Mouse (Mus musculus) NIH3T3 (cell line): Measurements from ENCODE around the gene Lig3.
A peak's percentile ranks its signal among the peaks of the same experiment; 100 is the strongest.

ENCODE experiments used
- DNase-seq: peaks from one replicate; pipeline ENCODE4 v3.0.0-alpha.2; 2012; ENCODE audit warnings: low read depth

The Lig3 gene

DNA sequence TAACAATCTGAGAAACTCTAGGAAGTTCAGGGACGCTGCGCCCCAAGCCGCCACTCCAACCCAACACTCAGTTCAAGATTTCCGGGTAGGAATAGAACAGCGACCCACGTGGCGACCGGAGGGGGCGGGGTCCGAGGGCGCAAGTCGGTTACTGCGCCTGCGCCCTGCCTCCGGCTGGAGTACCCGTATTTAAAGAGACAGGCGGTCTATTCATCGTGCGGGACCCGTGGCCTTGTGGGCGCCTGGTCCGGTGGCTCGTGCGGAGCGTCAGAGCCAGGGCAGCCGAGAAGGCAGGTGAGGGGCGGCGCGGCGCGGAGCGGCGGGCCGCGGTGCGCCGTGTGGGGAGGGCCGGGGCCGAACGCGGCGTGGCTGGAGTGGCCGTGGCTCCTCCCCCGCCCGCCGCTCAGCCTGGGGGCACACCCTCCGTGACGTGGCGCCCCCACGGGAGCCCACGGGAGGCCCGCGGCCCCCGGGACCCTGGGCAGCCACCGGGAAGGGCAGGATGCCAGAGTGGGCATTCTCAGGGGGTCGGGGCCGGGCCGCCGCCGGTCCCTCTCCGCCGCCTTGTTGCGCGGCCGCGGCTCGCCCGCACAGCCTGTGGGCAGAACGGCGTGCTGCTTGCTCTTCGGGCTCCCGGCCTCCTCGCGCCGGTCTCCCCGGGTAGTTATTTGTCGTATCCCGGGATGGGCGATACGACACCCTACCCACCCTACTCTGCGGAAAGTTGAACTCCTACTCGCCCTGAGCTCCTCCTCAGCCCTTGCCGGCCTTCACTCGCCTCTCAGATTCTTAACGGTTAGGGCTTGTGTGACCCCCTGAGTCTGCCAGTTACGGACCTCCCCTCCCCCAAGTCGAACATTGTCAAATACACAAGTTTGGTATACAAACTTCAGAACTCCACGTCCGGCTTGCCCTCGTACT is at the start of gene Lig3:
Lig3 (plus strand) TSS at position 126 of the 921 bp plus-strand sequence.
- DNase-seq = peak; percentile 98

DNA sequence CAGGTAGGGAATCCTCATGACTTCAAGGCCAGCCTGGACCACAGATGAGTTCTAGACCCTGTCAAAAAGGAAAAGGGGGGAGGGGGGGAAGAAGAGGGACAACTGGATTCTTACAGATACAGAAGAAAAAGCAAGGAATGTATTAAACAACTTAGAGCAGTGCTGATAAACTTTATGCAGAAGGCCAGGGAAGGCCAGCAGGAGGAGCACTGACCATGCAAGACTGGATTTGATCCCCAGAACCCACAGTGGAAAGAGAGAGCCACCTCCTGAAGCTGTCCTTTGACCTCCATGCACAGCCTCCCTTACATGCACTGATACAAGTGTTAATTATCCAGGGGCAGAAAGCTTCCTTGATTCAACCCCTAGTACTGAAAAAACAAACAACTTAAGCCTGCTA is 46.7 kb upstream of the Lig3 start:
- DNase-seq = peak; percentile 7

DNA sequence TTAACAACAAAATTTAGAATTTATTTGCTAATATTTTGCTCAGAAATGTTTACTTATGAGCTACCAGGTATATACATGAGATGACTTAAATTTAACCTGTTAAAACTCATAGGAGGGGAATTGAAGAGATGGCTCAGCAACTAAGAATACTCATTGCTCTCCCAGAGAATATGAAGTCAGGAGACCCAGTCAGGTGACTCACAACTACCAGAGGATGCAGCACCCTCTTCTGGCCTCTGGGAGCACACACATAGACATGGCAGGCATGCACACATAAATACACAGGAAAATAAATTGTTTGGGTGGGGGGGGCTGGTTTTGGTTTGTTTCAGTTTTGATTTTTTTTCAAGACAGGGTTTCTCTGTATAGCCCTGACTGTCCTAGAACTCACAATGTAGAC is 41.9 kb upstream of the Lig3 start:
- DNase-seq = peak; percentile 33

DNA sequence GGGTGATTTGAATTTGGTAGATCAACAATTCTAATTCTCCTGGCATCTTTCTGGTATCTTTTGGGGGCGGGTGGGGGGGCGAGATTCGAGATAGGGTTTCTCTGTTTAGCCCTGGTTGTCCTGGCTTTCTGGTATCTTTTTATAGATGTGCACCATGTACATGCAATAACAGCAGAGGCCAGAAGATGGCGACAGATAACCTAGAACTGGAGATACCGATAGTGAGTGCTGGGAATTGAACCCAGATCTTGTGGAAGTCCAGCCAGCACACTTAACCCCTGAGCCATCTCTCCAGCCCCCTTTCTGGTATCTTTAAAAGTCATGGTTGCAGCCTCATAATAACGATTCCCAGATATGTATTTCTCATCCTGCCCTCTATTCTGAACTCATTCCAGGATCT is 34.8 kb upstream of the Lig3 start:
- DNase-seq = peak; percentile 66

DNA sequence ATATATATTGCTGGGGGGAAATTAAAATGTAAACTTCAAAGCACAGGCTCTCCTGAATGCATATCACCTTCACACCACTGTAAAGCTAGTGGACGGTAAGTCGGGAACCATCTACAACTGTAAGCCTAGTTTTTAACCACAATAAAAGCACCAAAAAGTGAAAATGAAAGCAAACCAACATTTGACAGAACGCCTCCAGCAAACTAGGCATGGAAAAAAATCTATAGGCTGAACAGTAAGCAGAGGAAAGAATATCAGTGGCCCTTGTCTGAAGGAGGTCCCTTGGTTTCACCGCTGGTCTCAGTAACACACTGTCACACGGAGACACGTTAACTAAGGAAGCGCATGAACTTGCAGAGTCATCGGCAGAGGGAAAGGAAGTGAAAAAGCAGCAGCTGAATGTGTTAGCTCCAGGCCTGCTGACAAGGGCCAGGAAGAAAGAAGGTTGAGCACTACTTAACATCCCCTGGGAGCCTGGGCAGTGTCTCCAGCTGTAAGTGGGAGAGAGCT is 34.0 kb upstream of the Lig3 start:
- no peak for DNase-seq

DNA sequence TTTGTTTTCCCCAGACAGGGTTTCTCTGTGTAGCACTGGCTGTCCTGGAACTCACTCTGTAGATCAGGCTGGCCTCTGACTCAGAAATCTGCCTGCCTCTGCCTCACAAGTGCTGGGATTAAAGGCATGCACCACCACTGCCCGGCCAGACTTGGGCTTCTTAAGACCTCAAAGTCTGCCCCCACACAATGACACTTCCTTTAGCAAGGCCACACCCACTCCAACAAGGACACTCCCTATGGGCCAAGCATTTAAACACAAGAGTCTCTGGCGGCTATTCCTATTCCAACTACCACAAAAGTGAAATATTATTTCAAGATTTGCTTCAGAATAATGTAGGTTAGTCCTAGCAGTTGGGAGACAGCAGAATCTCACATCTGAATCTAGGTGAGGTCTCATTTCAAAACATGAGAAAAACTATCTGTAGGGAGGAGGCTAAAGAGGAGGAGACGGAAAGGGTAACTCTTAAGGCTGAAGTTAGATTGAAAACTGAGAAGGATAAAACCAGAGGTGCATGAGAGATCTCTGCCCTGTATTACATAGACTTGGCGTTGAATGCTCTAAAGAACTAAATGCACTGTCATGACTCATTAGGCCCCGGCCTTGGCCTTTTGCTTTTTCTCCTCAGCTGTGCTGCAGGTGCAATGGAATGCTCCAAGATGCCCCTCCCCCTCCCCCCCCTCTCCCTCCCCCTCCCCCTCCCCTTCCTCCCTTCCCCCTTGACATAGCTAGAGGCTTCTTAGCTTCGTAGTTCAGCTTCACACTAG is 28.4 kb upstream of the Lig3 start:
- DNase-seq = no peak

DNA sequence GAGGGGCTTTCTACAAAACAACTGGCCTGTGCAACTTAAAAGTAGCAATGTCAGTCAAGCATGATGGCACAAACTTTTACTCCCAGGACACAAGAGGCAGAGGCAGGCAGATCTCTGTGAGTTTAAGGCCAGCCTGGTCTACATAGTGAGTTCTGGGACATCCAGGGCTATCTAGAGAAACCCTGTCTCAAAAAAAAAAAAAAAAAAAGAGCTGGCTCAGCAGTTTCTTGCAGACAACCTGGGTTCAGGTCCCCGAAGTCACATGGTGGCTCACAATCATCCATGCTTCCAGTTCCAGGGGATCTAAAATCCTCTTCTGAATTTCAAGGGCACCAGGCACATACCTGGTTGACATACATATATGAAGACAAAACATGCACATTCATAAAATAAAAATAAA is 25.0 kb upstream of the Lig3 start:
- no peak for DNase-seq

DNA sequence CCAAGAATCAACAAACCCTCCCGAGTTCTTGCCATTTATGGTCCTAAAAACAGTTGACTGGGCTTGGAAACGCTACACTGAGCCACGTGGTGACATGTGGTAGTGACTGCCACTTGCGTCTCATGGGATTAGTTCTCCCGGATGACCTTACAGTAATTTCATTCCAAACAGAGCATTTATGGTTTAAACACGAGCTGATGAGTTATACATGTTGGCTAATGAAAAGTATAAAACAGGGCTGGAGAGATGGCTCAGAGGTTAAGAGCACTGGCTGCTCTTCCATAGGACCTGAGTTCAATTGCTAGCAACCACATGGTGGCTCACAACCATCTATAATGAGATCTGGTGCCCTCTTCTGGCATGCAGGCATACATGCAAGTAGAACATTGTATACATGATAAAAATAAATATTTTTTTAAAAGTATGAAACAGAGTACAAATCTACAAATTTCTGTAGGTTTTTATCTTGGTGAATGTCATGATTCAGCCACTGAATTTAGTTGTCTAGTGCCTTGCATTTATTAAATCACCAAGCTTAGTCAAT is 18.6 kb upstream of the Lig3 start:
- no peak for DNase-seq

DNA sequence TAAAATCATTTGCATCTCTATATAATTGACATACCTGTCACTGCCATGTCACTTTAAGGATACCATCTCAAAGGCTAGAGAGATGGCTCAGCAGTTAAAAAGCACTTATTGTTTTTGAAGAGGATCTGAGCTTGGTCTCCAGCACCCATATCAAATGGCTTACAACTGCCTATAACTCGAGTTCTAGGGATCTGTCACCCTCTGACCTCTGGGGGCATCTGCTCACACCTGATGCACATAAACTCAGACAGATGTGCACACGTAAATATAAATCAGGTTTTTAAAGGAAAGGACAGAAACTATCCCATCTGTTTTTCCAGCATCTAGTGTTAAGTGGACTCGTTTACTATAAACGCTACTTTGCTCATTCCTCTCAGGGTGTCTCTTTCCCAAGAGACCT is 17.6 kb upstream of the Lig3 start:
- DNase-seq = no peak

DNA sequence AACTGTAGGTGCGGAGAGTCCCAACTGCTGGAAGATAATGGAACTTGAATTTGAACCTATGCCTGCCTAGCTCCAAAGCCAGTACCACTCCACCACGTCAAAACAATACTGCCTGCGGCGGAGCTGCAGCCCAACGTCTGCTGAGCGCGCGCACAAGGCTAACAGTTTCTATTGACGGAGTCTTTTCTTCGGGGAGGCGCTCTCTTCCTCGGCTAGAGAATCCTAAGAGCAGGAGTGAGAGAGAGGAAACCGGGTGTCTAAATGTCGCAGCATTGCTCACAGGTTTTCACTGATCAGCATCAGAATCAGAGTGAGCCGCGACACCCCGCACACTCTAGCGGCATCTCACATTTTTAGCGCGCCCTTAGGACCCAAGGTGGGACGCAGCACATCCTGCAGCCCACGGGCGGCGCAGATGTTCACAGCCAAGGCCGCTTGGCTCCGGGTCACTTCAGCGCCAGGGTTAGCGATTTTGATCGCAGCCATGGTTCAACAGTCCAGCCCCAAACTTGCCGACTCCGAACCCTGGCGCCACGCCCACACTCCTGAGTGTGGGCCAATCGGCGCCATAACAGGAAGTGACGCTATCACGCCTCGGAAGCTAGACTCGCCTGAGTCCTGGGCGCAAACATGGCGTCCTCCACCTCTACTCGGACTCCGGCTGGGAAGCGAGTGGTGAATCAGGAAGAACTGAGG is 17.0 kb upstream of the Lig3 start, which contains the start of the genes Cct6b and Zfp830:
Cct6b (minus strand) TSS at position 580 of the 696 bp plus-strand sequence.
Zfp830 (plus strand) TSS at position 604 of the 696 bp plus-strand sequence.
- DNase-seq = peak; percentile 98

DNA sequence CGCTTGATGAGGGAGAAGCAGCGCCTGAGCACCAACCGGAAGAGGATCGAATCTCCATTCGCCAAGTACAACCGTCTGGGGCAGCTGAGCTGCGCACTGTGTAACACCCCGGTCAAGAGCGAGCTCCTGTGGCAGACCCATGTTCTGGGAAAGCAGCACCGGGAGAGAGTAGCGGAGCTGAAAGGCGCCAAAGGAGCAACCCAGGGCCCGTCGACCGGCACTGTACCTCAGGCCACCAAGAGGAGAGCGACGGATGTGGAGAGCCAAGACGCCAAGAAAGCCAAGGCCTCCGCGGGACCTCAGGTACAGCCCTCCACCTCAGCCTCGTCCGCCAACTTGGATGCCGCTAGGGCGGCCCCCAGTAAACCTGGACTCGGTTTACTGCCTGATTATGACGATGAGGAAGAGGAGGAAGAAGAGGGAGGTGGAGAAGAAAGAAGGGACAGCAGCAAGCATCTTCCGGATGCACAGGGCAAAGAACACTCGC is 16.4 kb upstream of the Lig3 start:
- DNase-seq = no peak

DNA sequence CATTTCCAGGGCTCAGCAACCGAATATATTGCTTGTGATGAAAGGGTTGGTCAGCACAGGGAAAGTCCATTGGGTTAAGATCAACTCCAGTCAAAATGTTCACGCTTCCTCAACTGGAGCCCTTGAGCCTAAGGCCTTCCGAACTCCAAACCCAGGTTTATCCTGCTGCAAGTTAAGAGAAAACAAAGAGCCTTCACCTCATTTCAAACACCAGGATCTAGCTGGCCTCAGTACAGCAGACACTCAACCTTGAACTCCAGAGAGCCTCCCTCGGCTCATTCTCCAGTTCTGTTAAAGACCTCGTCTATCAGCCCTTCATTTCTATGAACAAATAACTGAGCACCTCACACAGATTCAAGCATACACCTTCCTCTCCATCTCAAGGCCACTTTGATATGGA is 774 bp upstream of the Lig3 start:
- no peak for DNase-seq

DNA sequence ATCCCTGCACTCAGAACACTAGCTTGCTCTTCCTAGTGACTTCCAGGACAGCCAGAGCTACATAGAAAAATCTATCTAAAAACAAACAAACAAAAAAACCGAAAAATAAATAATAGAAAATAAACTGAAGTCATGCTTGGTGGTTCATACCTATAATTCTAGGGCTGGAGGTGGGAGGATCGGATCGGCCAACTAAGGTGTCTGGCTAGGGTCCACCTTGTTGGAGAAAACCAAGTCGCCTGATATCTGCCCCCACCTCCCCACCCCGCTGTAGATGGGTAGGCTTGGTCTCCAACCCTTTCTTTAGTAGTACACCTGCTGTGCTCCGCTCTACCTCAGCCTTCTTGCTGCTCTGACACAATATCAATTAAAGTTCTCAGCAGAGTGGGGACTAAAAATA is 1.3 kb downstream of the Lig3 start:
- no peak for DNase-seq

DNA sequence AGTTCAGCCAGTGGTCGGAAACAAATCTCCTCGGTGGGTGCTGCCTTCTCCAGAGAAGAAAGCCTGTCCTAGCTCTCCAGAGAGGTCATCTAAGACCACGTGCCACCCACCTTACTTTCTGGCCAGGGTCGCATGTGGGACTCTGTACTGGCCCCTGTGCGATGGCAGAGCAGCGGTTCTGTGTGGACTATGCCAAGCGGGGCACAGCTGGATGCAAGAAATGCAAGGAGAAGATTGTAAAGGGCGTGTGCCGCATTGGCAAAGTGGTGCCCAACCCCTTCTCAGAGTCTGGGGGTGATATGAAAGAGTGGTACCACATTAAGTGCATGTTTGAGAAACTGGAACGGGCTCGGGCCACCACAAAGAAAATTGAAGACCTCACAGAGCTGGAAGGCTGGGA is 2.5 kb downstream of the Lig3 start:
- DNase-seq = no peak

DNA sequence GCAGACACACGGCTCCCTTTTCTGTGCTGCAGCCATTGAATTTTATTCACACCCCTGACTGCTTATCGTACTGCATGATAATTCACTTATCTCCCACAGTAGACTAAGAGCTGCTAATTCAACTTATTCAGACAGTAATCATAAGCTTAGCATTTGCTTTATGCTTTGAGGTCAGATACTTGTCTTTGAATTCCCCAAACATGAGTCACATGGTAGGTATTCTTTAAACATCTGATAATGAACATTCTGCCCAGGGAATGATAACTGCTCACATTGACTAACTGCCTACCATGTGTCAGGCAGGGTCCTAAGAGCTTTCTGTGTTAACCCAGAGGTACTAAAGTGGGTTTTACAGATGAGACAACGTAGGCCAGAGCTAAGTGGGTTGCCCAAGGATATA is 25.7 kb downstream of the Lig3 start:
- DNase-seq = peak; percentile 23

DNA sequence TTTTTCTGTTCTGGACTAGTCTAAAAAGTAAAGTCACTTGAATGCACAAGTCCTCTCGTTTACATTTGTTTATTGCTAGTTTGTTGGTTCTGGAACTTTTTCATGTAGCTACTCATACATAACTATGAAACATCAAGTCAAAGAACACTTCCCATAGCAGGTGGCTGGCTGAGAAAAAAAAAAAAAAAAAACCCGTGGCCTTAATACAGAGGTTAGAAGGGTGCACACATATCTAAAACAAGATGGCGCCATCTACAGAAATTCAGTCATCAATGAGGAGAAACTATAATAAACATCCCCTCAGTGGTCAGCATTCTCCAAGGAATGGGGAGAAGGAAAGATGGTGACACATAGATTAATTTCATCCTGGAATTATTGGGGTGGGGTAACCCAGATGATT is 26.5 kb downstream of the Lig3 start:
- no peak for DNase-seq

DNA sequence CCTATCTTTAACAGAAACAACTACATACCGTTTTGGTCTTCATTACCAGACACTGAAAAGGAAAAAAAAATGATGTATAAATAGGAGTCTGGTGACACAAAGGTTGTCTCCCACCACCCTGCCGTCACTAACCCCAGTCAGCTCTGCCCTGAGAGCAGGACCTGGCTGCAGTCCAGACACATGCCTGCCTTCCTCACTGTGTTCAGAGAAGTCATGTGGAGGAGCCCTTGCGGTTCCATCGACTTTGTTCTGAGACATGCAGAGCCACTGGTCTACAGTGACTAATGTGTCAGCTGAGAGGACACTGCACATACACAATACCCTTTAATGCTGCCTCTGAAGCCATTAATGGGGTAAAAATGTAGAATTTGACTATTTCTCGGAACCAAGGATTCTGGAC is 27.6 kb downstream of the Lig3 start:
- DNase-seq = no peak

DNA sequence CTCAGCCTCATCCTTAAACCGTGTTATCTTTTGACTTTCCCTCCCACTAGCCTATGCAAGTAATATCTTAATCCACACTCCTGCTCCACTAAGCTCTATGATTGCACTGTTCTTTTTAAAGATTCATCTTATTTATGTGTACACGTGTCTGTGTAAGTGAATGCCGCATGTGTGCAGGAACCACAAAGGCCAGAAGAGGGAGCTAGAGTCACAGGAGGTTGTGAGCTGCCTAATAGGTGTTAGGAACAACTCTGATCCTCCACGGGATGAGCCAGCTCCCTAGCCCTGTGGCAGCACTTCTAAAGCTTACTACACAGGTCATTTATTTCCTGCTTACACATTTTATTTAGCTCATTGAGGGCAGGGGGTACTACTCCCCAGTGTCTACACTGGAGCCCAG is 38.4 kb downstream of the Lig3 start:
- peak; percentile 74 for DNase-seq

DNA sequence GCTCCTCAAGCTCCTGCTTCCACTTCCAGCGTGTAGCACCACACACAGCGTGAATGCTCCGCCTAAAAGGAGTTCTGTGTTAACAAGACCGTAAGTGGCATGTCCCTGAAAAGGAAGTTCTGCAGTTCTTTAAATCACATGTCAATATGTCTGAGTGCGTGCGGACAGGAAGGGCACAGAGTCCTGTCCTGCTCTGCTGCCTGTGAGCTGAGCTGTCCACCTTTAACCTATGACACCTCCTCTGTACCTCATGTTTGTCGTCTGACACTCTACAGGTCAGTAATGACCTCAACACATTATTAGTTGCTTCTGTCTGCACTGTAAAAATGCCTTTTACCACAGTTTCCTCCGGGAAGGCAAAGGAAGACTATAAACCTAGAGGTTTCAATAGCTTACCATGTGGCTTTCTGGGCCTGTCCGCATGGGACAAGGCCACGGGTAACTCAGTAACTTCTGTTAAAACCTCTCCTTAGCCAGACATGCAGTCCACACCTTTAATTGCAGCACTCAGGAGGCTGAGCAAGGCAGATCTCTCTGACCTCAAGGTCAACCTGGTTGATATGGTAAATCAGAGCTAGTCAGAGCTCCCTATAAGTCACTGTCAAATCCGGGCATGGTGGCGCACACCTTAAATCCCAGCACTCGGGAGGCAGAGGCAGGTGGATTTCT is 40.0 kb downstream of the Lig3 start:
- DNase-seq = no peak

DNA sequence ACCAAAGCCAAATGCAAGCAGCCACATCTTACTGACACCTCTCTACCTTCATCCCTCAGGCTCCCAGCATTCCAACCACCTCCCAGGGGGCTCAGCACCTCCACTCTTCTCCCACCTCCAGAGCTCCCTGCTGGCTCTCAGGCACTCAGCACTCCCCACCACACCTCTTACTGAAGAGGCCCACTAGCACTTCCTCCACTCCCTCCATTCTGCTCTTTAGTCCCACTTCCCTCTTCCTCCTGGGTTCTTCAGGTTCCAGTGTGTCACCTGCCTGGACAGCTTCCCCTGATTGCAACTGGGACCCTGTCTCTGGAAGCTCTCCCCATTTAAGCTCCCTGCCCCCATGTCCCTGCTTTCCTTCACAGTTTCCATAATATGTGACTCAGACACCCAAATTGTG is 45.9 kb downstream of the Lig3 start:
- no peak for DNase-seq
